Mouse (Mus musculus): ENCODE results near the gene Specc1.

The Specc1 gene

GRCm38 (mm10) chr11:62253380-62253779 is 296.8 kb downstream of the Specc1 start:
- DNase-seq: no peak

DNA sequence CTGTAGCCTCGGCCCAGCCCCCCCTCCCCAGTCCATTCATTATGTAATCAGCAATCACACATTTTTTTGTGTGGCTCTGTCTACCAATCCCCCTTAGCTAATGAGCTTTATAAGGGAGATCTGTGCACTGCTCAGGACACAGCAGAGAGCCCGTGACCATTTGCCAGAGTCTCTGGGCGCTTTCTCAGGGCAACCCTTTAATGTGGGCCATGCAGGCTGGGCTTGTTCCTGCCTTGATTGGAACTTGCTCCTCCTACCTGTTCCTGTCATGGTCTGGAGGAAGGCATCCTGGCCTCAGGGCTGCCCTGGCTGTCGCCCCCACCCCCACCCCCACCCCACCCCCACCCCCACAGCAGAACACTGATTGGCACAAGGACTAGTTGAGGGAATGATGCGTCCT is 302.7 kb downstream of the Specc1 start:
- no peak for DNase-seq

GRCm38 (mm10) chr11:62263599-62263998 is 307.0 kb downstream of the Specc1 start:
- no peak for DNase-seq

DNA sequence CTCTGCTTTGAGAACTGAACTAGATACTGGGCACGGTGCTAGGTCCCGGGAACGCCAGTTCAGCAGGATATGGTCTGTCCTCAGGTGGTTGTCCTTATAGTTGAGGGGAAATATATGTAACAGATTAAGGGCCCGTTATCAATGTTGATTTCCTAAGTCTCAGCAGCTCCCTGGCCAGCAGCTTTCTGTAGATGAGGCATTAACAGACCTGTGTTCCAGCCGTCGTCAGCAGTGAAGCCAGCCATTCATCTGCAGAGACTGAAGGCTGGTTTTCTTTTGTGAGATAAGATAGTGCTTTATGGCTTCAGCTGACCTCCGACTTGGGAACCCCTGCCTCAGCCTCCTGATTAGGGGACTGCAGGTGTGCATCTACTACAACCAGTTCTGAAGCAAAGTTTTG is 307.5 kb downstream of the Specc1 start:
- no peak for DNase-seq

GRCm38 (mm10) chr11:62265642-62266041 is 309.1 kb downstream of the Specc1 start:
- no peak for DNase-seq

DNA sequence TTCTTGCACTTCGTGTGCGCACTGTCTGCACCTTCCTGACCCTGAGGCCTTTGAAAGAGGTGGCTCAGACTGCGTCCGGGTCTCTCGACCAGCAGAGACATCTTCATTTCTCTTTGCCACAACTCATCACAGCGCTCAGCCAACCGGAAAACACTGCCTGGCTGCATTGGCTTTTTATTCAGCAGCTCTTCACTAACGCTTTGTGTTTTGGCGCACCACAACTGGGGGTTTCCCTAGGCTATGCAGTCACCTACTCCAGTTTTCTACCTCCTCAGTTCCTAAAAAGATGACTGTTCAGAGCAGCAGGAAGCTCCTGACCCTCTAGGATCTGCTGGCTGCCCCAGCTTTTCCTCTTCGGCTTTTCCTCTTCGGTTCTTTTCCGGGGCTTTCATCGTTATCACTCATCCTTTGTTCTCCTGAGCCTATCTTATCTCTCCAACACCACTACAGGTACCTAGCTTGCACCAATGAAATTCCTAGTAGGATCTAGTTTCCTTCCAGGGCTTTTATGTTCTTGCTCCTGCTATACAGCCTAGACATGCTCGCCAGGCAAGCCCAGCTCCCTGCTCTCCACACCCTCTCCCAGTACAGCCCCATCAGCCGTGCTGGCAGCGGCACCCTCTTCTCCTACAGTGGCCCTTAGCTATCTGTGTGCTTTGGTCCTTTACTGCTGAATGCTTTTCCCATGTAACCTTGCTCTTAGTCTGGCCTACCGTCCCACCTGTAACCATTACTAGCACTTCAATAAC is 310.1 kb downstream of the Specc1 start:
- DNase-seq: no peak

- no peak for DNase-seq
Observed at GRCm38 (mm10) chr11:62268381-62268780, 311.8 kb downstream of the Specc1 start.

DNA sequence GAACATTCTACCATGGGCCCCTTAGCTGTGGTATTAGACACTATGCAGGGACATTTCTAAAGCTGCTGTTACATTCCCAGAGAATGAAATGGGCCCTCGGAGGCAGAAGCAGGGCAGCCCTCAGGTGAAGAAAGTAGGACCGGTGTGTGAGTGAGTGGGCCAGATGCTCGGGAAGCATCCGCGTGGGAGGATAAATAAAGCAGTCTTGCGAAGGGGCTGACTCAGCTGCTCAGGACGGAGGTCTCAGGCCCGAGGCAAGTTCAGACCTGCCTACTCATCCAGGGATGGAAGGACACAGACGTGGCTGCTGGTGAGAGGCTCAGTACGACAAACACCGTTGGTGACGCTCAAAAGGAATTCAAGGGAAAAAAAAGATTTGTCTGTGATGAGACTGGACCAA is 312.5 kb downstream of the Specc1 start:
- DNase-seq: no peak

- no peak for DNase-seq
Observed at GRCm38 (mm10) chr11:62270851-62271250, 314.3 kb downstream of the Specc1 start.

All from right cerebral cortex, postnatal 4 days (tissue).